Mouse (Mus musculus): Measurements from ENCODE around the gene Acox3. TPM values are rescaled to one million over a fixed set of nuclear protein-coding genes. Genes with fewer than 3 reads are reported as not detected.
A peak's percentile ranks its signal among the peaks of the same experiment; 100 is the strongest.

The Acox3 gene
- total RNA-seq, 2 experiments from 2014 or later: 12.0 to 12.9 TPM

DNA sequence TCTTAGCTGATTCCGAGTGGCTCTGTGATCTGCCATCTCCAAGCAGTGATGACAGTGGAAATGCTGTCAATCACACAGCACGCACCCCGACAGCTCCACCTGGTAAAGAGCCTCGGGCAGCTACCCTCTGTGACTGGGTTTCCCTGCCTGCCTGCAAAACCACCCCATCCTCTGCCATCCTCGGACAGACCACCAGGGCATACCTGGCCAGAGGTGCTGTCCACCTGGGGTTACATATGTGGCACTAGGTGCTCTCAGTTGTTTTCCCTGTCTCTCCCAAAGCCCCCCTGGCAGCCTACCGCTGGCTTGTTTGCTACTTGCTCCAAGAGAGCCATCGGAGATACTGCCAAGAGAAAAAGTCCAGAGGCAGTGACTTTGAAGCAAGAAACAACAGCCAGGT lies 24.0 kb downstream of the Acox3 start:
- DNase-seq: no peak
- intact Hi-C loops (cut with DNase I; ENCODE audit: low total_unique reads): no loop called here

DNA sequence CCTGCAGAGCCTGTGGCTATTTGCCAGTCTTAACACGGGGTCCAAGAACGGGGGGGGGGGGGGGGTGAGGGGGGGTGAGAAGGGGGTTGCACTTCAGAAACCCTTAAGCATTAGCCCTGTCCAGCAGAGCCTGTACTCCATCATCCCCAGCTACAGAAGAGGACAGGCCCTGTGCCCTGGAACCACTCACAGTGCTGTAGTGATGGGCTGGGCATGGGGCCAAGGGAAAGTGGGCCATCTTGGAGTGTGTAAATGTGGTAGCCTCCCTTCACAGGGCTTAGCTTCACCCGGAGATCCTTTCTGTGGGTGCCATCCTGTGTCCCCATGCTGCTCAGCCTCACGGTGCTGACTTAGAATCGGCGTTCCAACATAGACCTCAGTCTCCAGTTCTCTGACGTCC lies 24.9 kb downstream of the Acox3 start:
- intact Hi-C loops (cut with DNase I; ENCODE audit: low total_unique reads): no loop called here

DNA sequence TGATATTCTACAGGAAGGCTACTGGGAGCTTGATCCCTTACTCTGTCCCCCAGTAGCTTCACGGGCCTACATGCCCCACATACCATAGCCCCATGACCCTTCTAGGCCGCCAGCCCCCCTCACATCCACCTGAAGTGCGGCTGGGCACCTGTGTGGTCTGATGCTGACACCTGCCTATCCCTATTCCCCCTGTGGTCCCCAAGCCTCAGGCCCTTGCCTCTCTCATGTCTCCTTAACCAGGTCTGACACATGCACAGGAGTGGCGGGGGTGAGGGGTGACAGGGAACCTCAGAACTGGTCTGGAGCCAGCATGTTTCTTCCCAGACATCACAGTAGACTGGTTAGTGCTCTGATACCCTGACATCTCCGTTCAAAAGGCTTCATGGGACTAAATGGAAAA lies 25.7 kb downstream of the Acox3 start:
- intact Hi-C loops (cut with DNase I; ENCODE audit: low total_unique reads): no loop called here

More for the DNA sequence above, 24.9 kb downstream of the Acox3 start:
- peak; percentile 53 for DNase-seq

DNA sequence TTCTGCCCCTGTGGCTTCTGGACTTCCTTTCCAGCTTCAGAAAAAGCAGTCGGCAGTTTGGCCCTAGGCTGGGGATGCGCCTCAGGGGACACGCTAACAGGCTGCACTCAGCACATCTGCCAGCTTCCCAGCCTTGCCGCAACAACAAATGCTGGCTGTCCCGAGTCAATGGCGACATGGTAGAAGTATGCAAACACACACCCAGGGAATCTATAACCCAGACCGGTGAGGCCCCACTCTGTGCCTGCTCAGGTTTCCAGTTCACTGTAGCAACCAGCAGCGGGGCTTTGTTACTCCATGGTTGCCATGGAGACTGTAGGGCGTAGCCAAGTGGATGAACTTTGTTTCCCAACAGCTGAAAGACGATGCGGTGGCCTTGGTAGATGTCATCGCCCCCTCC lies 26.5 kb downstream of the Acox3 start:
- intact Hi-C loops (cut with DNase I; ENCODE audit: low total_unique reads): no loop called here
- peak; percentile 87 for DNase-seq

More for the DNA sequence above, 25.7 kb downstream of the Acox3 start:
- no peak for DNase-seq

DNA sequence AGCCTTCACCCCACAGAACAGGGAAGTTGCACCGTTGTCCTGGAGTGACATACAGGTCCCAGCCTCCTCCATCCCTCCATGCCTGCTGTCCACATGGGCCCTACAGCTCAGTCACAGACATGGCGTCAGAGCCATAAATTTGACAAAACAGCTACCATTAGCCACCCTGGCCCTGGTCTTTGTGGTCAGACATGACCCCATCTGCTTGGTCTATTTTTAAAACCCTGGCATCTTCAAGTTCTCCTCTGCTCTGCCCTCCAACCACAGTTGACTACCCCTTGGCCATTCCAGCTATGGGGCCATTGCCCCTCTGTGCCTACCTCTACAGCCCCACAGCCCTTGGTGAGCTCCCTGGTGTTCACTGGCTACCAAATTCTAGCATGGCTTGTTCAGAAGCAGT lies 27.1 kb downstream of the Acox3 start:
- DNase-seq: no peak
- intact Hi-C loops (cut with DNase I; ENCODE audit: low total_unique reads): no loop called here

DNA sequence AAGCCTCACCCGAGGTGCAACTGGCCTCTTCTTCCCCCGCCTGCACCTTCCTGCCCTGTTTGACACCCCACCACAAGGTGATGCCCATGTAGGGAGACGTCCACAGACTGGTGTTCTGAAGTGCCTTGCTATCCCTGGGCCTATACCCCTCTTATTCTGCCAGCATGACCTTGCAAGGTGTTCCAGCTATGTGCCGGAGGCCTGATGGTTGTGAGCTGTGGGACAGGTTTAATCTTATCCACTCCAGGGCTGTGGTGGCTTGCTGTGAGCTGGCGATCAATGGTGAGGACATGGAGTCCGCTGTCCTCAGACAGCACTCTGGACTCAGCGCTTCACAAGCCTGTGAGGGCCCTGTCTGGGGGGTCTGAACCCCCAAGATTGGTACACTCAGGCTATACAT lies 27.5 kb downstream of the Acox3 start:
- no peak for DNase-seq
- intact Hi-C loops (cut with DNase I; ENCODE audit: low total_unique reads): no loop called here

DNA sequence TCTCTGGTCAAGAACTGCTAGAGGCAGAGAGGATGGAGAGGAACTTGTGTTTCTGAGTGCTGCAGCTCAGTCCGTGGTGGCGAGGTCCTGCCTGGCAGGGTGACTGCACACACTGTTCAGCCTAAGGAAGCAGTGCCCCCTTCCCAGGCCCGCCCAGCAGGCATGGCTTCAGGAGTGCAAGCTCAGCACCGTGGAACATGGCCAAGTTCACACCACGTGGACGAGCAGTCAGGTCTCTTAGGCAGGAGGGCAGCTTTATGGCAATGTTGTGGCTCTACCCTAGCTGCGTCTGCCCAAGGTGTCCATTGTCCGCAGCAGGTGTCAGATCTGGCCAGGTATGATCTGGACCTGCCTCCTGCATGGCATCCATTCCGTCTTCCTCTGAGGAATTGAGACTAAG lies 28.3 kb downstream of the Acox3 start:
- intact Hi-C loops (cut with DNase I; ENCODE audit: low total_unique reads): no loop called here
- DNase-seq: no peak

DNA sequence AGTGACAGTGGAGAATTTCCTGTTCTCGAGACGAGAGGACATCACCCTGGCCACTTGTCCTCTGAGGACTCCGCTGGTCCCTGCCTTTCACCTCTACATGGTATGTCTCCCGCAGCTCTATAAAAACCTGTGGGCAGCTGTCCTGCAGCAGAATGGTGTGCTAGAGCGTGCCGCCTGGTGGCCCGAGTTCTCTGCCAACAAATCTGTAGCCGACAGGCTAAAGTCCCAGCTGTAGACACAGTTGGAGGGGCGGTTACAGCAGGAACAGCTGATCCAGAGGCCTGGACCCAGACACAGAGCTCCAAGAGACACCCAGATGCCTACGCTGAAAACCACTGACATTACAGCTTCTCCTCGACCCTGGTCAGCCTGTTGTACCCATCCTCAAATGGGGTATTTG lies 29.1 kb downstream of the Acox3 start:
- intact Hi-C loops (cut with DNase I; ENCODE audit: low total_unique reads): no loop called here
- peak; percentile 55 for DNase-seq

DNA sequence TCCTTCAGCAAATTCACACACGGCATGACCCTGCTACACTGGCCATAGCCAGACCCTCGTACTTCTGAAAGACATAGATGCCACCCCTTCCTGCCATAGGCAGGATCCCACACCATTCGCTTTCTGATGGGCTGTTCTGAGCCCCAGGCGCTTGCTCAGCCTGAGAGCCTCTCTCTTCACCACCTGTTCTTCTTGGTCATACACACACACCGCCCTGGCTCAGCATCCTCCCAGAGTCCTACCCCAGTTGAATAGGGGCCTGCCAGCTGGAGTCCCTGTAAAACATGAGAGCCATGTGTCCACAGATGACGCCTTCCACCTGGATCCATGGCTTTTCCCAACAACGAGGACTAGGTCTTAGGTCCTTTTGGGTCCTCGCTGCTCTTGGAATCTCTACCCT lies 29.9 kb downstream of the Acox3 start:
- intact Hi-C loops (cut with DNase I; ENCODE audit: low total_unique reads): no loop called here

DNA sequence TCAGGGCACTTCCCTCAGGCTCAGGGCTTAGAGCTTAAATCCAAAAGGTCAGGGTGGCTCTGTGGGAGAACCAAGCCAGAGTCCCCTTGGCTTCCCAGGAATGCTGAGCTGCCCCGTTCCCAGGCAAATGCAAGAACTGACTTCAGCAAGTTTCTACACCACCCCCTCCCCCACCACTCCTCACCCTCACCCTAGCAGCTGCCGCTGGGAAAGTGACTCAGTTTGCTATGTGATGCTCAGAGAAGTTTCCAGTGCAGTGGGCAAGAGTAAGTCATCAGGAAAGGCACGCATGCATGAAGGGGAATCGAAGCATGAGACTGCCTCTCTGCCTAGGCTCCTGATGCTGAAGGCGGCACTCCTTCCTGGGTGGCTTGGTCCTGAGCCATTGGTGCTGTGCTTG lies 34.1 kb downstream of the Acox3 start:
- intact Hi-C loops (cut with DNase I; ENCODE audit: low total_unique reads): no loop called here
- no peak for DNase-seq

More for the DNA sequence above, 29.9 kb downstream of the Acox3 start:
- no peak for DNase-seq

DNA sequence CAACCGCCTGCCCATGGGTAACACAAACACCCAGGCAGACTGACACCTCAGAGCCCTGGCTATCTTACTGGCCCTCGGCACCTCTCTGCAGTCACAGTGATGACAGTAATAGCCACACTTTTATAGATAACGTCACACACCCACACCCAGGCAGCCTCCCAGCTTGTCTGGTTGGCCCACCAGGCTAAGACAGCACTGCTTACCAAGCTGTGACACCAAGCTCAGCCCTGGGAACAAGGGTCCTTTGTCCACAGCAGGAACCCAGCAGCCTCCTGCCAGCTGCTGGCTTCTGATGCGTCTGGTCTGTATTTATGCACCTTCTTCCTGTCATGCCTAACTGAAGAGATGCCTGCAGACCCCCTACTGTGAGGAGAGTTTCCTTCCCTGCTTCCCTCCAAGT lies 38.3 kb downstream of the Acox3 start:
- DNase-seq: no peak
- intact Hi-C loops (cut with DNase I; ENCODE audit: low total_unique reads): no loop called here

DNA sequence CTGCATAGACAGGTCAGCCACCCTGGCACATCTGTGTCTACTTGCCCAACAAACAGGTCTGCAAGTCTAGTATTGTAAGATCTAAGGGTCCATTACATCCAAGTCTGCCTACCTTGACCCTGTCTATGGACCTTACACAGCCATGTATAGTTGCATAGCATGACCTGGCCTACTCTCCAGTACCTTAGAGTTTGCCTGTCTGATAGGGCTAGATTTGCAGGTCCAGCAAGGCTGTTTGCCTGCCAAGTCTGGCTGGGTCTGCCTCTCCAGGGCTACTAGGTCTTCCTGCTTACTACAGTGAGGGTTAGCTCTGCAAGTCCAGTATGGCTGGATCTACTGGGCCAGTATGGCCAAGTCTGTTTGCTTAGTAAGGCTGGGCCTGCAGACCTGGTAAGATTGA lies 41.0 kb downstream of the Acox3 start:
- no peak for DNase-seq
- intact Hi-C loops (cut with DNase I; ENCODE audit: low total_unique reads): no loop called here

DNA sequence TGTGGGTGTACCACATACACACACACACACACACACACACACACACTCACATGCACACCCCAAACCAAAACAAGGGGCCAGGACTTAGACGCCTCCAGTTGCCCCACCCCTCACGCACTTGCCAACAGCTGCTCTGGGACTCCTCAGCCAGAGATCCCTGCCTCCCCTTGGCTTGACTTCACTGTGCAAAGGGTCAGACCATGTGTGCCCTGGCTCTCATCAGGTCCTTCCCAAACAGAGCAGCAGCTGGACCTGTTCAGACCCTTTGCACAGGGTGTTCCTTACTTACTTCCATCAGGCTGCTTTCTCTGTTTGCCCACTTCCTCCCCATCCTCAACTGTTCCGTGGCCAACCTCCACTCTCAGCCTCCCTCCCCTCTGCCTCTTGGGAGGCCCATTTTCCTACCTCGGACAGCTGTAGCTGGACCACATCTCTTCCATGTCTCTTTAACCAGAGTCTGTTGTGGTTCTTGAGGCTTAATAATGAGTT lies 42.0 kb downstream of the Acox3 start:
- DNase-seq: peak; percentile 88
- intact Hi-C loops (cut with DNase I; ENCODE audit: low total_unique reads): no loop called here

DNA sequence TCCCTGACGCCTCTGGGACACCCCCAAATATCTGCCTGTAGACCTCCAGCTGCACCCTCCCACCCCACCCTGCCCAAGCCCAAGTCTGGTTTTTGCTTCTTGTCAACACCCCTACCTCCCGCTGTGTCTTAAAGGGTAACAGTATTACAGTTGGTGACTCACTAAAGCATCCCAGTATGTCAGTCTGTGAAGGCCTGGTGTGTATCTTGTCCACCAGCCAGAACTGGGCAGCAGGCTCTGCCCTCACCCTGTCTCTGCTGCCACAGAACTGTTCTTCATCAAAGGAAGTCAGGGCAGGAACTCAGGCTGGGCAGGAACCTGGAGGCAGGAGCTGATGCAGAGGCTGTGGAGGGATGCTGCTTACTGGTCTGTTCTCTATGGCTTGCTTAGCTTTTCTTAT lies 43.6 kb downstream of the Acox3 start:
- intact Hi-C loops (cut with DNase I; ENCODE audit: low total_unique reads): no loop called here
- DNase-seq: no peak

DNA sequence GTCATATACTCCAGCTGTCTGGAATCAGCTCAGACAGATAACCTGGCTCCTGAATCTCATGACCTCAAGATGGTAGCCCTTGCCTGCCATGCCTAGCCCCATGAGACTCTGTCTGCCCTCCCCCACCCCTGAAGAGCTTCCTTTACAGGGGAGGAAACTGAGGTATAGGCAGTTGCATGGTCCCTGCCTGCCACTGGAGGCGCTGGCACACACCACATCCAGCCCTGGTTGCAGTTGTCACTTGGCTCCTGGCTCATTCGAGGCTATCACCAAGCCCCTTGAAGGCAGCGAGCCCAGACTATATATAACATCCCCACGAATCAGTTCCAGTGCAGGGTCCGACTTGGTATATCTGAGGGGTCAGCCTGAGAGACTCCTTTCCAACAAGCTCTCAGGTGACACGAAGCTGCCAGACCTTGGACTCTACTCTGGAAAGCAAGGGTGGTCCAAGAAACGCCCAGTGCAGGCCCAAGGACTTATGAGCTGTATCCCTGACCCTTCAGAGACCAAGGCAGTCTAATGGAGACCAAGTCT lies 44.5 kb downstream of the Acox3 start:
- intact Hi-C loops (cut with DNase I; ENCODE audit: low total_unique reads): no loop called here
- DNase-seq: no peak

DNA sequence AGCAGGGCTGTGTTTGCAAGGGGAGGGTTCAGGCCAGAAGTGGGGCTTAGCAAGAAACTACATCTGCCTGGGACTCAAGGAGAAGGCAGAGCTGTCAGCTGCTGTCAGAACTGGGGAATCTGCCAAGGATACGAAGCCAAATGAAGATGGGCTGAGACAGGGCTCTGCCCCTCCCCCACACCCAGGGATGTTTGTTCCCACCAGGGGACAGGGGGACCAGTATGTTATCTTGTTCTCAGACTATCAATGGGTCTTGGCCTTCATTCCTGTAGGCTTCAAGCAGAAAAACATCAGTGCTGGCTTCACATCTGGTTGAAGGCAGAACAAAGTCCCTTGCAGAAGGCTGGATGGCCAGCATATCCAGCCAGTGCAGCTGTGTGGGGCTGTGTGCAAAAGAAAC lies 45.8 kb downstream of the Acox3 start:
- DNase-seq: peak; percentile 86
- intact Hi-C loops (cut with DNase I; ENCODE audit: low total_unique reads): no loop called here

DNA sequence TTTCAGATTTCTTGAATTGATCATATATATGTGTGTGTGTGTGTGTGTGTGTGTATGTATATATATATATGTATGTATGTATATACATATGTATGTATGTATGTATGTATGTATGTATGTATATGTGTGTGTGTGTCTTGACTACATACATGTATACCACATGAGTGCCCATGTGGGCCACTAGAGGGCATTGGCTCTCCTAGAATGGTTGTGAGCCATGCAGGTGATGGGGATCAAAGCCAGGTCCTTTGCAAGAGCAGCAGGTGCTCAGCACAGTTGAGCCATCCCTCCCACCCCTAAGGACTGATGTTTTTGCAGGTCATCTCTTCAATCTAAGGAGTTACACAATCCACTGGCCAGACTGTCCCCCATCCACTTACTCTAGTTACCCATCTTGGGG lies 46.5 kb downstream of the Acox3 start:
- DNase-seq: no peak
- intact Hi-C loops (cut with DNase I; ENCODE audit: low total_unique reads): no loop called here

DNA sequence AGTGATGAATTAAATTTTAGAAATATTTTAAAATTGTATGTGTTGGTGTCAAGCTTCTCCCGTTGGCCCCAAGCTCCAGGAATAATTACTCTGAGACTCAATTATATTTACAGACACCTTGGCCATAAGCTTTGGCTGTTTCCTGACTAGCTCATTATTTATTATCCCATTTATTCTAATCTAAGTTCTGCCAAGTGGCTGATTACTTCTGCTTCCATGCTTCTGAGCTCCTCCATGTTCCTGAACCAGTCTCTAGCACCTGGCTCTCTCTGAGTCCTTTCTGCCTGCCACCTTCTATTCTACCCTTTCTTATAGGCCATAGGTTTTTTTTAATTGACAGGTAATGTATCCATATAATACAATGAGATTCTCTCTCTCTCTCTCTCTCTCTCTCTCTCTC lies 47.9 kb downstream of the Acox3 start:
- intact Hi-C loops (cut with DNase I; ENCODE audit: low total_unique reads): no loop called here
- no peak for DNase-seq

DNA sequence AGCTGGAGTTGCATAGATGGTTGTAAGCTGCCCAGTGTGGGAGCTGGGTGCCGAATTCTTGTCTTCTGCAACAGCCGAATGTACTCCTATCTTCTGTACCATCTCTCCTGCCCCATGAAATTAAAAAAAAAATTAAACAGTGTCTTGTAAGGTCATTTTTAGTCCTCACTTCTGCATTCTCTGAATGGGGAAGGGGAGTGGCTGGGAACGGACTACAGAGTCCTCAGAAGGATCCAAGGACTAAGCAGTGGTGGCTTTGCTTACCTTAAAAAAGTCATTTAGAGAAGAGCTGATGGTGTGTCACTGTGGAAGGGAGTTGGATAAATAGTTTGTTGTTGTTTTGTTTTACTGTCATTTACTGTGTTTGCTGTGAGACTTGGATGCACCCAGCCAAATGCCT lies 48.4 kb downstream of the Acox3 start:
- intact Hi-C loops (cut with DNase I; ENCODE audit: low total_unique reads): no loop called here
- DNase-seq: no peak

DNA sequence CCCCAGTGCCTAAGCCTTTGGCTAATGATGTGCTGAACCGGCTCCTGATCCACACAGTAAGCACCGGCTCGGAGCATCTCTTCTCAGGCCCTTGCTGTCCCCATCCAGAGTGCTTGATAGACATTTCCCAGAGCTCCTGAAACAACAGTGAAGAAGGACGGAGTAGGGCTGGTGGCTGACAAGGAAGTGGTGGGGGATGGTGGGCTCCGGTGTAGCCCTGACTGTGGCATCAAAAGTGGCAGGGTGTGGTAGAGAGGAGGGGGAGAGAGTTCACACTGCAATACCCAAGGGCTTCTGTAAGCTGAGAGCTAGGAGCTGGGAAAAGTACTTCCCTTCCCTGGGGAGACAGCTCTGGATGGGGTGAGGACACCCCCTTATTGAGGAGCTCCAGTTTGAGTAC lies 48.9 kb downstream of the Acox3 start:
- no peak for DNase-seq
- intact Hi-C loops (cut with DNase I; ENCODE audit: low total_unique reads): loop anchor here (2.0 kb wide), 1 partner anchor 17 kb away; no protein-coding TSS in a partner anchor

DNA sequence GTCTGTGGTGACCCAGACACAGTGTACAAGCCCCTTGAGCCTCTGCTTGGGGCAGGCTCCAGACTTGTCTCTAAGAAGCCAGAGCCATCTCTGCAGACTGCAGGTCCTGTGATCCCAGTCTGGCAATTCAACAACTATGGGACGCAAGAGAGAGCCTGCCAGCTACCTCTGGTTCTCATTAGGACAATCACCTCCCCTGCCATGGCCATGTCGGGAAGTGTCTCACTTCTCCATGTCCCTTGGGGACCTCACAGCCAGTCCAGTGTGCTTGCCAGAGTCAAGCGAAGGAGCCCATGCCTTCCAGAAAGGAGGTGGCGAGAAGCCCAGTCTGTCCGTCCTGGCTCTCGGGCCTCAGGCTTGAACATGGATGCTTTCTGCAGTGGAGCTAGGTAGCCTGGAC lies 50.0 kb downstream of the Acox3 start:
- intact Hi-C loops (cut with DNase I; ENCODE audit: low total_unique reads): loop anchor here (2.0 kb wide), 1 partner anchor 18 kb away; no protein-coding TSS in a partner anchor
- DNase-seq: no peak

DNA sequence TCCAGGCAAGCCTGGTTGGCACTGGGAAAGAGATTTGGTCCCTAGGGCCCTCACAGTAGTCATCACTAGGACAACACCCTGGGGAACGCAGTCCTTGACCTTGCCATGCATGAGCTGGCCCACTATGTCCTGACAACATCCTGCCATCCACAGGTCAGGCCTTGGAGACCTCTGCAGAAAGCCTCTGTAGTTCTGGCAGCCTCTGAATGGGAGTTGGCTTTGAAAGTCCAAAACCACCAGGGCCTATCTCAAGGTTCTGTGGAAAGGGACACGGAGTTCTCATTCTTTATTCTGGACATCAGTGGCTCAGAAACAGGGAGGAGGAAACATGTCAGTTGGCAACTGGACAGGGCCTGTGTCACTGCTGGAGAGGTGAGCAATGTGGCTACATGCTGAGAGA lies 53.2 kb downstream of the Acox3 start:
- intact Hi-C loops (cut with DNase I; ENCODE audit: low total_unique reads): no loop called here

More for the DNA sequence above, 53.2 kb downstream of the Acox3 start:
- DNase-seq: no peak

All from gastrocnemius, postnatal 14 days (tissue).